Mouse (Mus musculus) heart, embryonic 10.5 days (tissue): ENCODE data around the gene Kpna2. TPM values are rescaled to one million over a fixed set of nuclear protein-coding genes. Genes with fewer than 3 reads are reported as not detected.
"Not testable (repeated sequence)": the region's sequence is repeated elsewhere in the genome, so short reads cannot be mapped to it uniquely, and the experiment has no call there.

Source experiments
- DNase-seq: peaks from one replicate; pipeline ENCODE4 v3.0.0-alpha.2; 2017; ENCODE audit warnings: low spot score
- H3K27ac ChIP-seq: fragments of 300-500 bp; sonication (generic); 2 replicates; pipeline ENCODE4 v1.5.1; 2016; ENCODE audit warnings: mild to moderate bottlenecking
- H3K27me3 ChIP-seq: fragments of 300-500 bp; sonication (generic); 2 replicates; pipeline ENCODE4 v1.6.1; 2016; ENCODE audit warnings: mild to moderate bottlenecking; ENCODE audit not compliant: poor library complexity, insufficient read depth, severe bottlenecking
- H3K36me3 ChIP-seq: fragments of 300-500 bp; sonication (generic); 2 replicates; pipeline ENCODE4 v1.6.1; 2016; ENCODE audit warnings: mild to moderate bottlenecking, moderate library complexity
- H3K4me1 ChIP-seq: fragments of 300-500 bp; sonication (generic); 2 replicates; pipeline ENCODE4 v1.6.1; 2016; ENCODE audit warnings: mild to moderate bottlenecking
- H3K4me3 ChIP-seq: fragments of 300-500 bp; sonication (generic); 2 replicates; pipeline ENCODE4 v1.5.1; 2016; ENCODE audit warnings: mild to moderate bottlenecking, moderate library complexity
- H3K9me3 ChIP-seq: fragments of 300-500 bp; sonication (generic); 2 replicates; pipeline ENCODE4 v1.6.1; 2016; ENCODE audit warnings: mild to moderate bottlenecking, moderate library complexity
- WGBS: fragments of 180-500 bp; shearing (Covaris S2); methylation state at CpG from one replicate; pipeline ENCODE4 v1.1.7; 2016; 5-methylcytosine and 5-hydroxymethylcytosine counted together
- polyA plus RNA-seq: library from polyadenylated mRNA; unstranded; fragments of >200 nt; fragmentation: Nextera tagmentation; extraction: Ambion mirVana; gene quantifications from 2 replicates; pipeline ENCODE4 v1.2.1, GENCODE M21; 2016

Gene Kpna2
- polyA plus RNA-seq, 1 experiment from 2014 or later: 488 TPM

- peaks cover 14% of the 10 kb centered on the region for H3K4me1 ChIP-seq
- peak overlapping the region; percentile 32; the same call in 1 of the 2 replicates for H3K4me3 ChIP-seq
- no peaks in the 10 kb centered on the region for H3K9me3 ChIP-seq
- H3K36me3 ChIP-seq: no peaks in the 10 kb centered on the region
- 43% methylated on average over 14 of the region's 14 CpGs for WGBS
- no peaks in the 10 kb centered on the region for H3K27me3 ChIP-seq
- H3K27ac ChIP-seq: peak overlapping the region; percentile 22; the same call in 1 of the 2 replicates
- DNase-seq: no peak
Measured at GRCm38 (mm10) chr11:107014597-107015309, 15.4 kb upstream of the Kpna2 start.

DNA sequence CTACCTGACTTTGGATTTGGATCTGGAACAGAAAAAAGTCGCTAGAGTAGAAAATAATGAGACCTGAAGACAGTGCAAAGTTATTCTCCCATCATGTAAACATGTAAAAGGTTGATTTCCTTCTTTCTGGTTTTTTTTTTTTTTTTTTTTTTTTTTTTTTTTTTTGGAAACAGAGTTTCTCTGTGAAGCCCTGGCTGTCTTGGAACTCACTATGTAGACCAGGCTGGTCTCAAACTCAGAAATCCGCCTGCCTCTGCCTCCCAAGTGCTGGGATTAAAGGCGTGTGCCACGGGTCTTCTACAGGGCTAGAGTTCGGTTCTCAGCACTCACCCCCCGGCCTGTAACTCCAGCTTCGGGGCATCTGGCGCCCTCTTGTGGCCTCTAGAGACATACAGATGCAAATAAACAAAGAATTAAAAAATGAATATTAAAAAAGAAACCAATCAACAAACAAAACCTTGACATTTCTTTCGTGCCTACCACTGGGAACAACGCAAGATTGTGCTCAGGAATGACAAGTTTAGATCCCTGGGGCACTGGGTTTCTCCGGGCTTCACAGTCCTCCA is 14.8 kb upstream of the Kpna2 start:
- H3K27me3 ChIP-seq: no peaks in the 10 kb centered on the region
- no peak overlapping the region for H3K4me3 ChIP-seq
- no peaks in the 10 kb centered on the region for H3K9me3 ChIP-seq
- WGBS: 68% methylated on average over 11 of the region's 11 CpGs
- H3K36me3 ChIP-seq: no peaks in the 10 kb centered on the region
- no peak overlapping the region for H3K27ac ChIP-seq
- DNase-seq: no peak
- peaks cover 14% of the 10 kb centered on the region for H3K4me1 ChIP-seq

DNA sequence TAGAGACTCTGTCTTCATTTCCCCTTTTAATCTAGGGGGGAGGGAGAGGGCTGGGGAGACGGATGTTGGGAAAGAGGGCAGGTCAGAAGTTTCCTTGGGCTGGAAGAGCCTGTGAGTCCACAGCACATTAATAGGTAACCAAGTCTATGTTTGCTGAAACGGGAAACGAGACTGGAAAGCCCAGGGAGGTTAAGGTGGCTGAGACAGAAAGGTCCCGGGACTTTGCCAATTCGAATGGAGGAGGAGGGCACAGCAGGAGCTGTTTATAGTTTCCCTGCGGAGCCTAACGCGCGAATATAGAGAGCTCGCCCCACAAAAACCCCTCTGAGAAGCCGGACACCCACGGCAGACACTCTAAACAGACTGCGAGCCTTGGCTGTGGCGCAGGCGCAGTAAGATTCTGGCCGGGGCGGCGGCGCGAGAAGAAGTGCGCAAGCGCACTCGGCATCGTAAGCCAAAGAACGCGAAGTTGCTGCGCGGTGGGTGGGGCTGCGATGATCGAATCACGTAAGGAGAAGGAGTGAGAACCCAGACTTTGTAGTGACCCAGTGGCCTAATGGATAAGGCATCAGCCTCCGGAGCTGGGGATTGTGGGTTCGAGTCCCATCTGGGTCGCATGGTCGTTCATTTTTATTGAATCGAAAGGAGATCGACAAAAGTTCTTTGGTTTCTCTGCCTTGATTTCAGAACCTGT is 13.1 kb upstream of the Kpna2 start:
- WGBS: under 1% methylated on average over 37 of the region's 37 CpGs
- no peaks in the 10 kb centered on the region for H3K36me3 ChIP-seq
- H3K4me1 ChIP-seq: peaks cover 14% of the 10 kb centered on the region
- DNase-seq: peak; percentile 97
- peak overlapping the region; percentile 68 for H3K4me3 ChIP-seq
- peak overlapping the region; percentile 94 for H3K27ac ChIP-seq
- H3K9me3 ChIP-seq: no peaks in the 10 kb centered on the region
- H3K27me3 ChIP-seq: no peaks in the 10 kb centered on the region

DNA sequence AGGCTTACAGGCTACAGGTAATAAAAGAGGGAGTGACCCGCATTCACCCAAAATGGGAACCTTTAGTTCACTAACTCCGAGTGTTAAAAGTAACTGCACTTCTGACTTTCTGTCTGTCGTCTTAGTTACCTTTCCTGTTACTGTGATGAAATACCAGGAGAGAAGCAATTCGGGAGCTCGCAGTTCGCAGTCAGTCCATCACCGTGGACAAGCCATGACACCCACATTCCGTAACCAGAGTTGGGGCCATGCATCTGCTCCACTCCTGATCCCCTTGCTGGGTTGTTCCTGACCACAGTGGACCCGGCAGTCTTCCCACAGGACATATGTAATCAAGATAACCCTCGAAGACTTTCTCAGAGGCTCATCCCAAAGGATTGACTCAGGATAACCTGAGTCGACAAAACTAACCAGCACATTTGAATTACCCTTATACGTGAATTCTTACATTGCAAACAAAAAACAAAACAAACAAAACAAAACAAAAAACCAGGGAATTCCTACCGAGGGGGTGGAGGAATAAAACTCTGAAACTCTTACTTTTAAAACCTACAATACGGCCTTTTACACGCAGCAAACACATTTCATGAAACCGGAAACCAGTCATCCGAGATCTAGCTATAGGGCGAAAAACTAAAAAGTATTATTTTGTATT is 12.5 kb upstream of the Kpna2 start:
- Histone ChIP-seq H3K4me3 (peak overlapping the region; percentile 68), H3K27me3 (no peaks in the 10 kb centered on the region), H3K9me3 (no peaks in the 10 kb centered on the region), H3K27ac (peak overlapping the region; percentile 94), H3K4me1 (peaks cover 14% of the 10 kb centered on the region), H3K36me3 (no peaks in the 10 kb centered on the region)
- WGBS: 38% methylated on average over 18 of the region's 18 CpGs
- no peak for DNase-seq

DNA sequence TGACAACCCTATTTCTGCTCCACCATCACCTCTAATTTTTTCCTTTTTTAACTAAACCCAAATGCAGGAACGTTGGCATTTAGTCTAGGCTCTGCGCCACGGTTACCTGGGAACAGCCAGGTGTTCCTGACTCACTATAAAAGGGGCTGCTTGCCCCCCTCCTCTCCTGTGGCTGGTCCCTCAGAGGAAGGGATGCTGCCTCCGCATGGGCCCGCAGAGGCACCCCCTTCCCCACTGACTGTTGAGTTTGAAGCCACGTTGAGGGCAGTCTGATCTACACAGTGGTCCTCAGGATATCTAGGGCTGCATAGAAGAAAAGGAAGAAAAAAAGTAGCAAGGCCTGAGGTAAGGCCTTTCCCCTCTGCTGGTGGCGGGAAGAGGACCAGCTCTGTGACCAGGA is 11.8 kb upstream of the Kpna2 start:
- no peaks in the 10 kb centered on the region for H3K36me3 ChIP-seq
- H3K4me3 ChIP-seq: no peak overlapping the region
- H3K4me1 ChIP-seq: peaks cover 14% of the 10 kb centered on the region
- no peak for DNase-seq
- WGBS: 74% methylated on average over 7 of the region's 7 CpGs
- no peaks in the 10 kb centered on the region for H3K27me3 ChIP-seq
- H3K9me3 ChIP-seq: no peaks in the 10 kb centered on the region
- 0 out of 2 replicates have a peak overlapping the region, but pooled peaks have one; percentile 37 for H3K27ac ChIP-seq

DNA sequence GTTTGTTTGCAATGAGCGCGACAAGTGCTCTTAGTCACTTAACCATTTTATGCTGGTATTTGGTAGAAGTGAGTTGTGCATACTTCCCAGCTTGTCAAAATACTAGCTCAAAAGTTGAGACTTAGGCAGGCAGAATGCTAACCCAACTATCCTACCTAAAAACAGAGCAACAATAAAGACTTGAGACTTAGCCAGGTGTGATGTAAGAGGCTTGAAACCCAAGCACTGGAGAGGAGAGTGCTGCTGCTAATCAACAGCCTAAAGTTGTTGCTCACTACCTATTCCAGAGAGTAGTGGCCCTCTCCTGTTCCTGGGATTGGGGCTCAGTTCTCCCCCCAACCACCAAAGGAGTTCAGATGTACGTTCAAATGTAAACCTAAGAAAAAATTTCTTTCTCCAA is 11.1 kb upstream of the Kpna2 start:
- no peaks in the 10 kb centered on the region for H3K9me3 ChIP-seq
- H3K27ac ChIP-seq: no peak overlapping the region
- H3K4me1 ChIP-seq: peaks cover 14% of the 10 kb centered on the region
- no peaks in the 10 kb centered on the region for H3K27me3 ChIP-seq
- 95% methylated on average over 3 of the region's 3 CpGs for WGBS
- H3K36me3 ChIP-seq: no peaks in the 10 kb centered on the region
- DNase-seq: no peak
- H3K4me3 ChIP-seq: no peak overlapping the region

DNA sequence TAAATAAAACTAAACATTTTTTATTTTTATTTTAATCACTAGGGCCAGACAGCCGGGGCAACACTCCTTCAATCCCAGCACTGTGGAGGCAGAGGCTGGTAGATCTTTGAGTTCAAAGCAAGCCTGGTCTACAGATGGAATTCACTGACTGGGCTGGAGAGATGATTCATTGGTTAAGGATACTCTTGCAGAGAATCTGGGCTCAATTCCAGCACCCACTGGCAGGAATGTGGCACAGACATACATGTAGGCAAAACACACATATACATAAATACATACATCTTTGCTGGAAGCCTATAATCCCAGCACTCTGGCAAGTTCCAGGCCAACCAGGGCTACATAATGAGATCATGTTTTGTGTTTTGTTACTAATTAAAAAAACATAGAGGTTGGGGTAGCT is 6.2 kb upstream of the Kpna2 start:
- H3K27me3 ChIP-seq: no peaks in the 10 kb centered on the region
- H3K4me1 ChIP-seq: no peaks in the 10 kb centered on the region
- no peaks in the 10 kb centered on the region for H3K9me3 ChIP-seq
- WGBS: 82% methylated on average over 1 of the region's 1 CpGs
- H3K4me3 ChIP-seq: no peak overlapping the region
- H3K36me3 ChIP-seq: no peaks in the 10 kb centered on the region
- H3K27ac ChIP-seq: no peak overlapping the region
- no peak for DNase-seq

- Histone ChIP-seq H3K4me3 (no peak overlapping the region), H3K4me1 (0 out of 2 replicates have a peak, but pooled peaks cover 4% of the 10 kb centered on the region), H3K36me3 (peaks cover 3% of the 10 kb centered on the region), H3K9me3 (no peaks in the 10 kb centered on the region), H3K27ac (no peak overlapping the region), H3K27me3 (no peaks in the 10 kb centered on the region)
- WGBS: 52% methylated on average over 8 of the region's 8 CpGs
- DNase-seq: no peak
Measured at GRCm38 (mm10) chr11:107001760-107002675, 2.7 kb upstream of the Kpna2 start.

DNA sequence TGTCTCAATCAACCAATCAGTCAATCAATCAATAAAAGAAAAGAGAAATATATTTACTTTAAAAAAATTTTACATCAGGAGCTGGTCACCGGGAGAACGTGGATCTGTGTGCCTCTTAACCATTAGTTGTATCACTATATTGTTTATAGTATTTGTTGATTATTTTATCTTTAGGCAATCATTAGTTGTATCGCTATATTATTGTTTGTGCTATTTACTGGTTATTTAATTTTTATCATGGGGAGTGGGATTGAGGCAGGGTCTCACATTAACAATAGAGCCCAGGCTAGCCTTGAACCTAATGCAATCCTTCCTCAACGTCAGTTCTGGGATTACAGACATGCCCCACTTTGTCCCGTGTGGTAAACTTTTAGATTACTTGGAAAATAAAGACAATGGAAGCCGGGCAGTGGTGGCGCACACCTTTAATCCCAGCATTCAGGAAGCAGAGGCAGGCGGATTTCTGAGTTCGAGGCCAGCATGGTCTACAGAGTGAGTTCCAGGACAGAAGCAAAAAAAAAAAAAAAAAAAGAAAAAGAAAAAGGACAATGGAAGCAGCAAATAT is 690 bp upstream of the Kpna2 start:
- peak overlapping the region; percentile 89 for H3K27ac ChIP-seq
- no peaks in the 10 kb centered on the region for H3K27me3 ChIP-seq
- H3K36me3 ChIP-seq: peaks cover 23% of the 10 kb centered on the region
- H3K4me1 ChIP-seq: peaks cover 13% of the 10 kb centered on the region; the same call in 1 of the 2 replicates
- DNase-seq: no peak
- peak overlapping the region; percentile 92 for H3K4me3 ChIP-seq
- H3K9me3 ChIP-seq: no peaks in the 10 kb centered on the region
- 82% methylated on average over 9 of the region's 9 CpGs for WGBS

DNA sequence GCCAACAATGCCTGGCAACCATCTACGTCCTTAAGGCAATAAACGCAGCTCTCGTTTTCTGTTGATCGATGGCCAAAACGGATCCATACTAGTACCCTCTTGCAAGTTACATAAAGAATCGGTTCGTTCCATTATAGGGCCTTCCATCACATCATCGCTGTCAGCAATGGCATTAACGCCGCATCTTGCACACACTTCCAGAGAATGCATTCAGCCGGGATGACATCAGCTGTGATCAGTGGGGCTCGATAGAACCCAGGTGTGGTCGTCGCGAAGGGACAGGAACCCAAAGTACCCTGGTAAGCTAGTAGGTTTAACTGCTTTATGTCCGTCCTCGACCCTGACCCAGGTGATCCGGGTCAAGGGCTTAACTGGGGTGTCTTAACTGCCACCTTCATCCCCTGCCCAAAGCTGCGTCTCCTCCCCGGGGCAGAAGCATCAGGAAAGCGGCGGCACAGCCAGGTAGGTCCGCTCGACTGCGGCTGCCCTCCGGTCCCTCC is 640 bp downstream of the Kpna2 start:
- DNase-seq: peak; percentile 82
- under 1% methylated on average over 26 of the region's 26 CpGs for WGBS

DNA sequence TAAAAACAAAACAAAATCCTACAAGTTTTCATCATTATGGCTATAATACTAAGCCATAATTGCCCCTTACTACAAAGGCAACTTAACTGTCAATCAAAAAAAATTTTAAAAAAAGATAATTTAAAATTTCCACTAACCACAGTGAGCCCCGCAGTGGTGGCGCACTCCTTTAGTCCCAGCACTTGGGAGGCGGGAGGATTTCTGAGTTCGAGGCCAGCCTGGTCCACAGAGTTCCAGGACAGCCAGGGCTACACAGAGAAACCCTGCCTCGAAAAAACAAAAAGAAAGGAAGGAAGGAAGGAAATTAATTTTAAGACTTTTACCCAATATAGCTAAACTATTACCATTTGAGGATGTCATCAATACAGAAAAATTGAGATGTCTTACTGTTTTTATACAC is 1.4 kb downstream of the Kpna2 start:
- H3K9me3 ChIP-seq: no peaks in the 10 kb centered on the region
- WGBS: 16% methylated on average over 5 of the region's 5 CpGs
- H3K36me3 ChIP-seq: peaks cover 42% of the 10 kb centered on the region
- peak overlapping the region; percentile 99 for H3K27ac ChIP-seq
- DNase-seq: no peak
- peaks cover 22% of the 10 kb centered on the region for H3K4me1 ChIP-seq
- H3K4me3 ChIP-seq: peak overlapping the region; percentile 92
- H3K27me3 ChIP-seq: no peaks in the 10 kb centered on the region

More for the DNA sequence above, 640 bp downstream of the Kpna2 start:
- no peaks in the 10 kb centered on the region for H3K9me3 ChIP-seq
- H3K27me3 ChIP-seq: no peaks in the 10 kb centered on the region
- peaks cover 36% of the 10 kb centered on the region for H3K36me3 ChIP-seq
- peak overlapping the region; percentile 92 for H3K4me3 ChIP-seq
- H3K4me1 ChIP-seq: peaks cover 22% of the 10 kb centered on the region
- peak overlapping the region; percentile 99 for H3K27ac ChIP-seq

DNA sequence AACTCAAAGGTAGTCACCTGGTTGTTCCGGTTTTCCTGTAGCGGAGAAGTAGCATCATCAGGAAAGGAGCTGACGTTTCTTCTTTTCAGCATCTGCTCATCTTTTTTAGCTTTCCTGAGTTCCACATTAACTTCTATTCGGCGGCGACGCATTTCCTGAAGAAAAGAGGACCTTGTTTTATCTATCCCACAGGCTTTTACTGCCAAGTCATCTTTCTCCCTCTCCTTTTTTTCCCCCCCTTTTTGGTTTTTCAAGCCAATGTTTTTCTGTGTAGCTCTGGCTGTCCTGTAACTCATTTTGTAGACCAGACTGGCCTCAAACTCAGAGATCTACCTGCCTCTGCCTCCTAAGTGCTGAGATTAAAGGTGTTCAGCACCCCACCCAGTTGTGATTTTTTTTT is 2.8 kb downstream of the Kpna2 start:
- peaks cover 22% of the 10 kb centered on the region for H3K4me1 ChIP-seq
- H3K9me3 ChIP-seq, DNase-seq, H3K27me3 ChIP-seq, H3K4me3 ChIP-seq, H3K27ac ChIP-seq: not testable (repeated sequence)
- peaks cover 55% of the 10 kb centered on the region for H3K36me3 ChIP-seq
- WGBS: 96% methylated on average over 7 of the region's 7 CpGs
